Mouse (Mus musculus) layer of hippocampus, adult 18-20 months (tissue): ENCODE measurements around the gene Pelo. TPM values are rescaled to one million over a fixed set of nuclear protein-coding genes. Genes with fewer than 3 reads are reported as not detected.

Experiments used
- DNase-seq, 2 experiments: peaks; one replicate each; pipeline ENCODE4 v3.0.0; 2022; ENCODE audit warnings: low spot score in 2 of 2
- long read RNA-seq: library from polyadenylated mRNA; stranded (forward); transcript quantifications from one replicate; pipeline ENCODE4 v2.0.0, GENCODE M21; 2021
- total RNA-seq, 2 experiments: library from RNA; stranded (reverse); gene quantifications; 2 replicates each; pipeline ENCODE4 v1.2.3; 2021

The Pelo gene
- 10 to 100 TPM; 20.3 to 23.3 TPM for total RNA-seq
- long read RNA-seq, transcript Pelo-201 (2 exons, 1,600 nt), result major isoform, 21 of 21 reads
- long read RNA-seq, partial matches to known transcripts, result 0 of 21 reads
- long read RNA-seq, other reads (novel, unspliced or antisense), result 0 of 21 reads

- DNase-seq, result peak; percentile 94 to 96
Measured at GRCm38 (mm10) chr13:115090069-115090976, at the start of gene Pelo. TSS of gene Pelo (minus strand) at chr13:115090186.

GRCm38 (mm10) chr13:115138513-115138912 is 48.5 kb upstream of the Pelo start:
- DNase-seq, result no peak

GRCm38 (mm10) chr13:115136761-115137160 is 46.8 kb upstream of the Pelo start:
- no peak for DNase-seq

- DNase-seq, result no peak
Measured at GRCm38 (mm10) chr13:115132435-115132834, 42.4 kb upstream of the Pelo start.

GRCm38 (mm10) chr13:115131381-115131780 is 41.4 kb upstream of the Pelo start:
- DNase-seq, result no peak

- no peak for DNase-seq
Measured at GRCm38 (mm10) chr13:115130035-115130434, 40.0 kb upstream of the Pelo start.

GRCm38 (mm10) chr13:115127826-115128225 is 37.8 kb upstream of the Pelo start:
- no peak for DNase-seq

- DNase-seq, result no peak
Measured at GRCm38 (mm10) chr13:115126534-115126933, 36.5 kb upstream of the Pelo start.

- no peak for DNase-seq
Measured at GRCm38 (mm10) chr13:115125130-115125529, 35.1 kb upstream of the Pelo start.

GRCm38 (mm10) chr13:115124521-115124920 is 34.5 kb upstream of the Pelo start:
- no peak for DNase-seq

- no peak for DNase-seq
Measured at GRCm38 (mm10) chr13:115118756-115119155, 28.8 kb upstream of the Pelo start.

- no peak for DNase-seq
Measured at GRCm38 (mm10) chr13:115118195-115118594, 28.2 kb upstream of the Pelo start.

- DNase-seq, result no peak
Measured at GRCm38 (mm10) chr13:115116930-115117621, 27.1 kb upstream of the Pelo start.

- no peak for DNase-seq
Measured at GRCm38 (mm10) chr13:115109628-115110027, 19.6 kb upstream of the Pelo start.

- no peak for DNase-seq
Measured at GRCm38 (mm10) chr13:115107436-115107835, 17.4 kb upstream of the Pelo start.

- DNase-seq, result no peak
Measured at GRCm38 (mm10) chr13:115106183-115106582, 16.2 kb upstream of the Pelo start.

GRCm38 (mm10) chr13:115102754-115103153 is 12.8 kb upstream of the Pelo start:
- DNase-seq, result no peak

- peak in 1 of 2 experiments; percentile 11 for DNase-seq
Measured at GRCm38 (mm10) chr13:115101355-115102191, 11.6 kb upstream of the Pelo start, which contains the start of the genes Gm49395 and Itga1. TSS of gene Gm49395 (minus strand) at chr13:115101921. TSS of gene Itga1 (minus strand) at chr13:115101964.

- DNase-seq, result no peak
Measured at GRCm38 (mm10) chr13:115100381-115101177, 10.6 kb upstream of the Pelo start.

- no peak for DNase-seq
Measured at GRCm38 (mm10) chr13:115099381-115099780, 9.4 kb upstream of the Pelo start.
